Mouse (Mus musculus): ENCODE results near the gene BC049352. TPM values are rescaled to one million over a fixed set of nuclear protein-coding genes. Genes with fewer than 3 reads are reported as not detected.

BC049352 gene
- polyA plus RNA-seq, 1 experiment, result not detected

GRCm38 (mm10) chr9:45195468-45195867 lies 13.7 kb downstream of the BC049352 start:
- no peak for DNase-seq (ENCODE audit: low read depth)
- TF ChIP-seq POLR2A (IDR thresholded peaks at IDR 0.05; ENCODE audit: borderline replicate concordance, extremely low read depth, insufficient read depth, insufficient read length, poor library complexity, severe bottlenecking) (no peak), CTCF (IDR thresholded peaks at IDR 0.05; ENCODE audit: borderline replicate concordance, extremely low read depth, insufficient read depth, insufficient read length) (no peak)

GRCm38 (mm10) chr9:45196125-45196830 lies 14.5 kb downstream of the BC049352 start:
- no peak for DNase-seq (ENCODE audit: low read depth)

GRCm38 (mm10) chr9:45197549-45197948 lies 15.7 kb downstream of the BC049352 start:
- TF ChIP-seq CTCF (IDR thresholded peaks at IDR 0.05; ENCODE audit: borderline replicate concordance, extremely low read depth, insufficient read depth, insufficient read length), result no peak
- no peak for TF ChIP-seq POLR2A (IDR thresholded peaks at IDR 0.05; ENCODE audit: borderline replicate concordance, extremely low read depth, insufficient read depth, insufficient read length, poor library complexity, severe bottlenecking)
- no peak for DNase-seq (ENCODE audit: low read depth)

More at GRCm38 (mm10) chr9:45196125-45196830, 14.5 kb downstream of the BC049352 start:
- TF ChIP-seq POLR2A (IDR thresholded peaks at IDR 0.05; ENCODE audit: borderline replicate concordance, extremely low read depth, insufficient read depth, insufficient read length, poor library complexity, severe bottlenecking), result no peak
- TF ChIP-seq CTCF (IDR thresholded peaks at IDR 0.05; ENCODE audit: borderline replicate concordance, extremely low read depth, insufficient read depth, insufficient read length), result no peak

GRCm38 (mm10) chr9:45201319-45201947 lies 19.6 kb downstream of the BC049352 start:
- no peak for DNase-seq (ENCODE audit: low read depth)
- TF ChIP-seq CTCF (IDR thresholded peaks at IDR 0.05; ENCODE audit: borderline replicate concordance, extremely low read depth, insufficient read depth, insufficient read length) (no peak), POLR2A (IDR thresholded peaks at IDR 0.05; ENCODE audit: borderline replicate concordance, extremely low read depth, insufficient read depth, insufficient read length, poor library complexity, severe bottlenecking) (no peak)

GRCm38 (mm10) chr9:45202021-45202798 lies 20.4 kb downstream of the BC049352 start:
- DNase-seq (ENCODE audit: low read depth), result no peak
- no peak for TF ChIP-seq CTCF (IDR thresholded peaks at IDR 0.05; ENCODE audit: borderline replicate concordance, extremely low read depth, insufficient read depth, insufficient read length)
- TF ChIP-seq POLR2A (IDR thresholded peaks at IDR 0.05; ENCODE audit: borderline replicate concordance, extremely low read depth, insufficient read depth, insufficient read length, poor library complexity, severe bottlenecking), result no peak

GRCm38 (mm10) chr9:45203797-45204410 lies 22.1 kb downstream of the BC049352 start, which contains the start of gene Tmprss4:
Gene Tmprss4, minus strand, starts transcription at chr9:45204092.
- no peak for DNase-seq (ENCODE audit: low read depth)
- TF ChIP-seq POLR2A (IDR thresholded peaks at IDR 0.05; ENCODE audit: borderline replicate concordance, extremely low read depth, insufficient read depth, insufficient read length, poor library complexity, severe bottlenecking), result no peak
- no peak for TF ChIP-seq CTCF (IDR thresholded peaks at IDR 0.05; ENCODE audit: borderline replicate concordance, extremely low read depth, insufficient read depth, insufficient read length)

- no peak for TF ChIP-seq POLR2A (IDR thresholded peaks at IDR 0.05; ENCODE audit: borderline replicate concordance, extremely low read depth, insufficient read depth, insufficient read length, poor library complexity, severe bottlenecking)
- no peak for TF ChIP-seq CTCF (IDR thresholded peaks at IDR 0.05; ENCODE audit: borderline replicate concordance, extremely low read depth, insufficient read depth, insufficient read length)
- no peak for DNase-seq (ENCODE audit: low read depth)
Measured at GRCm38 (mm10) chr9:45205143-45205542, 23.3 kb downstream of the BC049352 start.

- DNase-seq (ENCODE audit: low read depth), result no peak
- TF ChIP-seq POLR2A (IDR thresholded peaks at IDR 0.05; ENCODE audit: borderline replicate concordance, extremely low read depth, insufficient read depth, insufficient read length, poor library complexity, severe bottlenecking) (no peak), CTCF (IDR thresholded peaks at IDR 0.05; ENCODE audit: borderline replicate concordance, extremely low read depth, insufficient read depth, insufficient read length) (no peak)
Measured at GRCm38 (mm10) chr9:45206121-45206520, 24.3 kb downstream of the BC049352 start.

- no peak for DNase-seq (ENCODE audit: low read depth)
- TF ChIP-seq CTCF (IDR thresholded peaks at IDR 0.05; ENCODE audit: borderline replicate concordance, extremely low read depth, insufficient read depth, insufficient read length) (no peak), POLR2A (IDR thresholded peaks at IDR 0.05; ENCODE audit: borderline replicate concordance, extremely low read depth, insufficient read depth, insufficient read length, poor library complexity, severe bottlenecking) (no peak)
Measured at GRCm38 (mm10) chr9:45207015-45207743, 25.4 kb downstream of the BC049352 start.

GRCm38 (mm10) chr9:45212001-45212400 lies 30.2 kb downstream of the BC049352 start:
- TF ChIP-seq CTCF (IDR thresholded peaks at IDR 0.05; ENCODE audit: borderline replicate concordance, extremely low read depth, insufficient read depth, insufficient read length) (no peak), POLR2A (IDR thresholded peaks at IDR 0.05; ENCODE audit: borderline replicate concordance, extremely low read depth, insufficient read depth, insufficient read length, poor library complexity, severe bottlenecking) (no peak)
- DNase-seq (ENCODE audit: low read depth), result no peak

Measured in brain, embryonic 14.5 days (tissue).